Mouse (Mus musculus) heart, embryonic 14.5 days (tissue): ENCODE results near the gene Efna1. TPM values are rescaled to one million over a fixed set of nuclear protein-coding genes. Genes with fewer than 3 reads are reported as not detected.

Source experiments
- ATAC-seq: fragments of 200-750 bp; cut with Nextera tagmentation; 2 replicates; pipeline ENCODE4 v1.8.0; 2017; ENCODE audit warnings: low read depth, moderate TSS enrichment; ENCODE audit not compliant: insufficient number of reproducible peaks, insufficient read depth, low FRiP score
- H3K27ac ChIP-seq, 2 experiments: fragments of 200-500 bp in 1 of 2; fragments of 300-500 bp in 1 of 2; sonication (generic) in 1 of 2; replicated peaks in 1 of 2; 2 replicates each; pipeline ENCODE4 v1.5.1; 2012 to 2014; ENCODE audit warnings: low read depth in 2 of 2, low read length in 2 of 2, control low read depth in 1 of 2, mild to moderate bottlenecking in 1 of 2, mixed read lengths in 1 of 2; ENCODE audit not compliant: control insufficient read depth in 1 of 2, insufficient read depth in 1 of 2
- H3K27me3 ChIP-seq: fragments of 300-500 bp; sonication (generic); 2 replicates; pipeline ENCODE4 v1.6.1; 2014; ENCODE audit warnings: mild to moderate bottlenecking, low read length, control low read depth; ENCODE audit not compliant: control insufficient read depth, insufficient read depth
- H3K36me3 ChIP-seq: fragments of 300-500 bp; sonication (generic); 2 replicates; pipeline ENCODE4 v1.6.1; 2014; ENCODE audit warnings: mild to moderate bottlenecking, control low read depth, low read length, mixed read lengths; ENCODE audit not compliant: control insufficient read depth, insufficient read depth
- H3K4me1 ChIP-seq, 2 experiments: fragments of 200-500 bp in 1 of 2; fragments of 300-500 bp in 1 of 2; sonication (generic) in 1 of 2; 2 replicates each; pipeline ENCODE4 v1.6.1; 2012 to 2014; ENCODE audit warnings: low read length in 2 of 2, control low read depth in 1 of 2, mixed read lengths in 1 of 2; ENCODE audit not compliant: control insufficient read depth in 2 of 2, insufficient read depth in 2 of 2
- H3K4me2 ChIP-seq: fragments of 300-500 bp; sonication (generic); 2 replicates; pipeline ENCODE4 v1.6.1; 2014; ENCODE audit warnings: mild to moderate bottlenecking, low read length
- H3K4me3 ChIP-seq, 2 experiments: fragments of 200-500 bp in 1 of 2; fragments of 300-500 bp in 1 of 2; sonication (generic) in 1 of 2; 2 replicates each; pipeline ENCODE4 v1.5.1; 2012 to 2014; ENCODE audit warnings: low read length in 2 of 2, mild to moderate bottlenecking in 2 of 2, control low read depth in 1 of 2, low read depth in 1 of 2, moderate library complexity in 1 of 2; ENCODE audit not compliant: control insufficient read depth in 1 of 2, insufficient read depth in 1 of 2
- H3K9ac ChIP-seq: fragments of 300-500 bp; sonication (generic); 2 replicates; pipeline ENCODE4 v1.6.1; 2014; ENCODE audit warnings: mild to moderate bottlenecking, low read length
- H3K9me3 ChIP-seq: fragments of 300-500 bp; sonication (generic); 2 replicates; pipeline ENCODE4 v1.6.1; 2016; ENCODE audit warnings: low read length, control low read depth; ENCODE audit not compliant: control insufficient read depth
- WGBS: fragments of 180-500 bp; shearing (Covaris S2); extraction: QIAGEN DNeasy Blood & Tissue Kit; methylation state at CpG from one replicate; pipeline ENCODE4 v1.1.7; 2014; 5-methylcytosine and 5-hydroxymethylcytosine counted together
- polyA plus RNA-seq: library from polyadenylated mRNA; unstranded; fragments of >200 nt; fragmentation: Nextera tagmentation; extraction: Ambion mirVana; gene quantifications from 2 replicates; pipeline ENCODE4 v1.2.1, GENCODE M21; 2014

Efna1 gene
- polyA plus RNA-seq, 1 experiment from 2014 or later, result 38.4 TPM

DNA sequence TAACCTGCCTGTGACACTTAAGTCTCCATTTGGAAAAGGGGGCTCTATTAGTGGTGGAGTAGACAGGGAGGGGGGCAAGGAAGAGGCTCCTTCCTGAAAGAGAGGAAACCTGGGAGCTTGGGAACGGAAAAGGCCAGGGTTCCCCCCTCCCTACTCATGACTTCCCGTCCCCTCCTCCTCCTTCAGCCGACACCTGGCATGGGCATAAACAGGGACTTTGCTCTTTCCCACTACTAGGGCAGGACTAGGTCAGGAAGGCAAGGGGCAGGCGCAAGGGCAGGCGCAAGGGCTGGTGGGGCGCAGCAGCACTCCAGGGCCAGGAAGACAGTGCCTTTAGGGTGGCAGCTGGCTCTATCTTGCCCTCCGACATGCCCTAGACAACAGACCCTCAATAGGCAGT lies 2.8 kb downstream of the Efna1 start:
- no peaks in the 10 kb centered on the region for H3K9me3 ChIP-seq
- H3K4me3 ChIP-seq, result peak overlapping the region; percentile 63 to 65
- ATAC-seq, result peak; percentile 18
- peak overlapping the region; percentile 75 to 87 for H3K27ac ChIP-seq
- H3K4me1 ChIP-seq, result peaks cover 24 to 39% of the 10 kb centered on the region in 2 experiments
- 40% methylated on average over 7 of the region's 7 CpGs for WGBS
- peak overlapping the region; percentile 86 for H3K9ac ChIP-seq
- peak overlapping the region; percentile 97 for H3K4me2 ChIP-seq
- H3K36me3 ChIP-seq, result peaks cover 22% of the 10 kb centered on the region
- H3K27me3 ChIP-seq, result no peaks in the 10 kb centered on the region

DNA sequence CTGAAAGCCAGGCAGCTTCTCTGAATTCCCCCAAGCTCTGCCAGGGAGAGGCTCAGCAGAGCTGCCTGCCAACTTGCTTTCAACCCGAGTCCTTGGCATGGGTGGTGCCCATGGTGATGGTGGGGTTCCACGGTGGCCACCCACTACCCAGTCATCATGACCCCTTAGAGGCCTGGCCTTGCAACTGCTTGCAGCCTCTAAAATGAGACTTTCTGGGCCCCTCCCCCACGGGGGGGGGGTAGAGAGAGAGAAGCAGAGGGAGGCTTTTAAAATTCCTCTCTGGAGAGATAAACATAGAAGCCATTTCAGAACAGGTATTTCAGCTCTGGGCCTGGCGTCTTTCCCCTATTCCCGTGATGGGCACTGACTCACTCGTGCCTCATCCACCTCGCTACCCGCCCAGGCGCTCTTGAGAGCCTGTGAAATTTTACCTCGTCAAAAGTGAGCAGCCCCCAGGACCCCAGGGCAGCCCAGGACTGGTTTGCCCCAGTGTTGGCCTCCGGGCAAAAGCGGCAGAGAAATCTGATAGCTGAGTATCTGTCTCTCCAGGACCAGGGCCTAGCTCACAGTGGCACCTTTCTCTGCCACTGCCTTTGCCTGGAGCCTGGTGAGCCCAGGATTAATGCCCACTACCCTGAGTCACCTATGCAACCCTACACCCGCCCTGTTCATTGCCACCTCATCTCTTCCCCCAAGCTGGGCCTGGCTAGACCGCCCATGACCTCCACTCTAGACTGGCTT lies 3.5 kb downstream of the Efna1 start:
- H3K27me3 ChIP-seq, result no peaks in the 10 kb centered on the region
- H3K9me3 ChIP-seq, result no peaks in the 10 kb centered on the region
- H3K4me1 ChIP-seq, result peaks cover 24 to 39% of the 10 kb centered on the region in 2 experiments
- peak overlapping the region; percentile 97 for H3K4me2 ChIP-seq
- ATAC-seq, result no peak
- H3K27ac ChIP-seq, result peak overlapping the region; percentile 75 to 87
- H3K9ac ChIP-seq, result peak overlapping the region; percentile 86
- peaks cover 29% of the 10 kb centered on the region for H3K36me3 ChIP-seq
- WGBS, result 16% methylated on average over 14 of the region's 14 CpGs
- H3K4me3 ChIP-seq, result peak overlapping the region; percentile 63 to 65

DNA sequence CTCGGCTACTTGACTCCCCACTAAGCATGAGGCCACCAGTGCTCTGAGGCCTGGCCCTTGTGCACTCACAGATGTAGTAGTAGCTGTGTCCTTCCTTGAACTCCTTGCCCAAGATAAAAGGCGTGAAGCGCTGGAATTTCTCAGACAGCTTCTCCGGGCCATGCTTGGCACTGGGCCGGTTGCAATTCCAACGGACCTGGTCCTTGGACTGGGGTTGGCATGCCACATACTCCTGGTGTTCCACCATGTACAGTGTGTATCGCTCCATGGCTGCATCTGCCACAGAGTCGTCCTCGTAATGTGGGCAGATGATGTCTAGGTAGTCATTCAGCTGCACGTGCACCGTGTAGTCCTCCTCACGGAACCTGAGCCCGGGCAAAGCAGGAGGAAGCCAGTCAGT lies 4.9 kb downstream of the Efna1 start:
- ATAC-seq, result no peak
- H3K4me1 ChIP-seq, result peaks cover 21 to 39% of the 10 kb centered on the region in 2 experiments
- H3K4me3 ChIP-seq, result no peak overlapping the region
- H3K9ac ChIP-seq, result no peak overlapping the region
- H3K27ac ChIP-seq, result no peak overlapping the region
- H3K36me3 ChIP-seq, result peaks cover 40% of the 10 kb centered on the region
- H3K4me2 ChIP-seq, result 0 out of 2 replicates have a peak overlapping the region, but pooled peaks have one; percentile 97
- H3K27me3 ChIP-seq, result no peaks in the 10 kb centered on the region
- H3K9me3 ChIP-seq, result no peaks in the 10 kb centered on the region
- WGBS, result 91% methylated on average over 13 of the region's 13 CpGs

DNA sequence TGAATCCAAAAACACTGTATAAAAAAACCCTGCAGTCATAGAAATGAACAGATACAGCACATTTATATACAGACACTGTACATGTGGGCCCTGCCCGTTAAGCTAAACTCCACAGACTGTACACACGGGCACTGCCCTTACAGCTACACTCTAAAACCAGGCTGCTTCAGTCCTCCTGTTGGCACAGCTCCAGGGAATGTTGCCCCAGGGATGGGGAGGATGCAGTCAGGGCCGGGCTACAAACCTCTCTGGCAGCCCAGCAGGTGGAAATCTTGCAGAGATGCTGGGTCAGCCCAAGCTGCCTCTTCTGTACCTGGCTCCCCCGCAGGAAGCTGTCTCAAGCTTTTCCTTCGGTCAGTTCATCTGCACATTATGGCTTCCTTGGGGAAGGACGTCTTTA lies 9.2 kb downstream of the Efna1 start:
- no peak for ATAC-seq
- Histone ChIP-seq H3K9me3 (no peaks in the 10 kb centered on the region), H3K9ac (no peak overlapping the region), H3K36me3 (peaks cover 46% of the 10 kb centered on the region), H3K27me3 (no peaks in the 10 kb centered on the region), H3K4me3 (no peak overlapping the region), H3K27ac (no peak overlapping the region), H3K4me1 (peaks cover 11 to 43% of the 10 kb centered on the region in 2 experiments), H3K4me2 (no peak overlapping the region)
- 51% methylated on average over 6 of the region's 6 CpGs for WGBS

DNA sequence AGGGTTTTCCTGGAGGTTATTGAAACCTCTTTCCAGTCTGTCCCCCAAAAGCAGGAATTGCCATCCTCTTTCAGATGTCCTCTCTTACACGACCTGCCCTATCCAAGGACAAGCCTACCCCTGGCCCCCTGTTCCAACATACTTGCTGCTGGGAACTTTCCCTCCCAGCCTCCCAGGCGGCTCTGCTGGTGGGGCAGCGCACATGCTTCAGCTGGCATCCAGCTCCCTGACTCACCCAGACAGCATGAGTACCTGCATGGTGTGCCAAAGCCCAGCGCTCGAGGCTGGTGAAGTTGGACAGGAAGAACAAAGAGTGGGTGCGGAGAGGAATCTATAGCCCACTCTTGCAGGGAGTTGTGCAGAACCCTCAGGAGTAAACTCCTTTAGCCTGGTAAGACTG lies 10.1 kb downstream of the Efna1 start:
- no peaks in the 10 kb centered on the region for H3K27me3 ChIP-seq
- H3K4me2 ChIP-seq, result peak overlapping the region; percentile 86
- ATAC-seq, result no peak
- H3K4me1 ChIP-seq, result peaks cover 10 to 40% of the 10 kb centered on the region in 2 experiments
- peak overlapping the region in 1 of 2 experiments; percentile 48; a peak in 1 of 4 replicates for H3K4me3 ChIP-seq
- whole genome bisulfite sequencing, result 51% methylated on average over 6 of the region's 6 CpGs
- no peaks in the 10 kb centered on the region for H3K9me3 ChIP-seq
- H3K36me3 ChIP-seq, result peaks cover 42% of the 10 kb centered on the region
- H3K9ac ChIP-seq, result peak overlapping the region; percentile 75
- H3K27ac ChIP-seq, result peak overlapping the region; percentile 69 to 73; a peak in 3 of 4 replicates

DNA sequence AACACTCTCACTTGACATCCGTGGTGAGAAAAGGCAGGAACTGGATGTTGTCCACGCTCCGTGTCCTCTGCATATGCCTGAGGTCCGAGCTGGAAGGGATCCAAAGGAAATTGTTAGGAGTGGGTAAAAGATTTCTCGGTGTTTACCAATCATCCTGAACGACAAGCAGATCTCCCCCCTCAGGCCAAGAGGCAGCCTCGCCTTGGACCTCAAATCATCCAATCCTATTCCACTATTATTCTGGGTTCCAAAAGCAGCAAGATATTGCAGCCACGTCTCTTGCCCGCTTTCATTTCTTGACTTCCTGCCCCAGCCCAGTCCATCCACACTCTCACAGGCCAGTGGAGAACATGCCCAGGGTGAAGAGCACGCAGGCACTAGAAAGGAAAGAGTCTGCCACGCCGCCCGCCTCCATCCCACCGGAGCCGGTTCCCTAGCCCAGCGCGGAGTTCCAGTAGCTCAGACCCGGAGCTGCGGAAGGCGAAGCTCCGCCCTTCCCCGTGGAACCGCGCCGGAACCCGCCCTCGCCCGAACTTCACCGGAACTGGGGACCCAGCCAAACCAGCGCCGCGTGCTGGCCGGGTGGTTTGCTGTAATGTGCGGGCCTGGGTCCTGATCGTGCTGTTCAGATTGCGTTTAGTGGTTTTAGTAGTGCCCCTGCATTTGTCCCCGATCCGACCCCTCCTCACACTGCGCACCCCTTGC lies 10.7 kb downstream of the Efna1 start, which contains the start of gene Slc50a1:
TSS of gene Slc50a1 (minus strand) at position 520 of the 705 bp plus-strand sequence.
- no peaks in the 10 kb centered on the region for H3K27me3 ChIP-seq
- peak; percentile 28; the same call in 1 of the 2 replicates for ATAC-seq
- H3K27ac ChIP-seq, result peak within 1 kb of the TSS; percentile 69 to 73
- H3K36me3 ChIP-seq, result peaks cover 35% of the 10 kb centered on the region
- peaks cover 10 to 40% of the 10 kb centered on the region in 2 experiments for H3K4me1 ChIP-seq
- WGBS, result 2% methylated on average over 39 of the region's 39 CpGs
- peak within 1 kb of the TSS; percentile 86 for H3K4me2 ChIP-seq
- peak within 1 kb of the TSS; percentile 75 for H3K9ac ChIP-seq
- peak within 1 kb of the TSS; percentile 48 to 66 for H3K4me3 ChIP-seq
- H3K9me3 ChIP-seq, result no peaks in the 10 kb centered on the region

DNA sequence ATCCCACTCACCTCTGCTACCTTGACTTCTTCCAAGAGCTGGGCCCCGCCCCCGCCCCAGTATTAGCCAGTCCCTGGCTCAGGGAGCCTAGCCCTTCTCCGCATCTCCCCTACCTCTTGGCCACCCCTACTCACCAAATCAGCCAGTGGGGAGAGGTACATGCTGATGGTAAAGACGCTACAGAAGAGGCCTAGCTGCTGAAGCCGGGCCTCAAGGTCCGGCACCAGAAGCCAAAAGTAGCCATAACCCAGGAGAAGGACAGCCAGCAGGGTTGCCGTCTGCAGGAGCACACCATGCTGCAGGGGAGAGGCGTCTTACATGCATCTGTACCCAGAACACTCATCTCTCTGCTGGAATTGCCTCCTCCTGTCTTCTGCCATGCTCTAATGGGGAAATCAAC lies 12.0 kb downstream of the Efna1 start:
- no peak overlapping the region for H3K27ac ChIP-seq
- peaks cover 29% of the 10 kb centered on the region for H3K36me3 ChIP-seq
- H3K4me3 ChIP-seq, result no peak overlapping the region
- WGBS, result 60% methylated on average over 8 of the region's 8 CpGs
- no peaks in the 10 kb centered on the region for H3K27me3 ChIP-seq
- no peak overlapping the region for H3K4me2 ChIP-seq
- peaks cover 10 to 40% of the 10 kb centered on the region in 2 experiments for H3K4me1 ChIP-seq
- no peaks in the 10 kb centered on the region for H3K9me3 ChIP-seq
- H3K9ac ChIP-seq, result no peak overlapping the region
- ATAC-seq, result no peak
